Mouse (Mus musculus): ENCODE measurements at regions not wholly inside any gene's neighbourhood (a gene's known extent, or its start where the extent isn't known, plus 50 kb on each side); places are given as distances from the start of the nearest gene placed in this dataset.

- DNase-seq: no peak
Measured at GRCm38 (mm10) chr4:137216908-137217497, 60.3 kb upstream of the Wnt4 start.

- DNase-seq: no peak
Measured at GRCm38 (mm10) chr4:137214573-137214972, 62.7 kb upstream of the Wnt4 start.

DNA sequence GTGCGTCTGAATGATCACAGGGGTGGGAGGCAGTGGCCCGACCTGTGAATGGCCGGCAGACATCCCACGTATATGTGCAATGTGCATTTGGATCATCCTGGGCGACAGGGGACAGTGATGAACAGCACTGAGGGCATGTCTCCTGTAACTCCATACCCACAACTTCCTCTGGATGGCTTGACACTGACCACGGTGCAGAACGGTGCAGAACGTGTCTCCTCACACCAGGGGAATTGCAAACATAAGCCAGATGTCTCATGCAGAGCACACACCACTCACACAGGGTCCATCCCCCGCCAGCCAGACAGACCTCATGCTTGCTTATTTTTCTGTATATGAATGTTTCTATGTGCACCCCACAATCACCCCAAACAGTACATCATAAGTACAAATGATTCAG lies 64.4 kb upstream of the Wnt4 start:
- DNase-seq: no peak

- DNase-seq: no peak
Measured at GRCm38 (mm10) chr4:137212106-137212505, 65.2 kb upstream of the Wnt4 start.

- no peak for DNase-seq
Measured at GRCm38 (mm10) chr4:137211288-137211687, 66.0 kb upstream of the Wnt4 start.

DNA sequence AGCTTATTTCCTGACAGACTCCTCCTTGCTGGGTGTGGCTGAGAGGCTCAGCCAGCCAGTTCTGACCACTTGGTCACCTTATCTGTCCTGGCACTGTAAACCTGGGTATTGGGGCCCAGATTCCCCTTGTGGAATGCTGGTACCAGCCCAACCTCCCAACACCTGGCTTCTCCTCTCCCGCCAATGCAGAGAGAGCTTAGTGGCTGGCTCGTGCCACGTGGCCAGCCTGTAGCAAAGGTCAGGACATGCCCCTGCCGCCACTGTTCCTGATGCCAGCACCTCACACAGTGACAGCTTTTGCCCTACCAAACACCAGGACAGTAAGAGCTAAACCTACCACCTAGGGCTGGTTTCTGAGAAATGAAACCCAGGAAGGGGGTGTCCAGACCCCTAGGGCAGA lies 66.8 kb upstream of the Wnt4 start:
- no peak for DNase-seq

GRCm38 (mm10) chr4:137200968-137201367 lies 76.3 kb upstream of the Wnt4 start:
- DNase-seq: no peak

DNA sequence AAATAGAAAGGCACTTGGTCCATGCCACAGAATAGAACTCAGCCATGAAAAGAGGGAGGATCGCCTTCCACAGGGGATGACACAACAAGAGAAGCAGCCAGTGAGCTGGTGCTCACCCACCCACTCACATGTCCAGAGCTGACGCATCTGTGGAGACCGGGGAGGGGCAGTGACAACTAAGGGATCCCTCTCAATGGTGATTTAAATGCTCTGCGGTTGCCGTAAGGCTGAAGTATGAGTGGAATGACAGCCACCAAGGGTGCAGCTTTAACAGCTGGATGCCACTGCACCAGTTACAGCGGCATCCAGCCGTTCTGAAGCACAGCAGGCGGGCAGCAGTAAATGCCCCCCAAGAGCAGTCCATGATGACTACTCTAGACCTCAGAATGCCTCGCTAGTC lies 76.9 kb upstream of the Wnt4 start:
- DNase-seq: no peak

GRCm38 (mm10) chr4:137196491-137196974 lies 80.8 kb upstream of the Wnt4 start:
- DNase-seq: no peak

- no peak for DNase-seq
Measured at GRCm38 (mm10) chr4:137194106-137194505, 83.2 kb upstream of the Wnt4 start.

- no peak for DNase-seq
Measured at GRCm38 (mm10) chr4:137190625-137191024, 86.7 kb upstream of the Wnt4 start.

DNA sequence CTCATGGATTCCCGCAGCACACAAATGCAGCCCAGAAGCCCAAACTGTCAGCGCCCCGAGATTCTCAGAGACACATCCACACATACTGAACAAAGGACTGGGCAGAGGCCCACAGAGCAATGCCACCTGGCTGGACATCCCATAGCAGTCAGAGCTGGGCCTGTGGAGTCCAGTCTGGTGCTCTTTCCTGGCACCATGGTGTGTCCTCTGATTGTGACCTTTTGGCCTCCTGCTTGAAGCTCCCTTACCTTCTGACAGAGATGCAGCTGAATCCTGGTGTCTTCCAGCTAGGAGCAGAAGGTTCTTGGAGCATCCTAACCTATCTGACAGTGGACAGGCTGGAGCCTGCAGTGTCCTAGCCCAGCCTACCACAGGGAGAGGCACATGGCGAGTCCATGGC lies 87.5 kb upstream of the Wnt4 start:
- no peak for DNase-seq

GRCm38 (mm10) chr4:137189058-137189457 lies 88.2 kb upstream of the Wnt4 start:
- DNase-seq: peak; percentile 42

- DNase-seq: no peak
Measured at GRCm38 (mm10) chr4:137187592-137187991, 89.7 kb upstream of the Wnt4 start.

GRCm38 (mm10) chr4:137187051-137187450 lies 90.2 kb upstream of the Wnt4 start:
- DNase-seq: no peak

DNA sequence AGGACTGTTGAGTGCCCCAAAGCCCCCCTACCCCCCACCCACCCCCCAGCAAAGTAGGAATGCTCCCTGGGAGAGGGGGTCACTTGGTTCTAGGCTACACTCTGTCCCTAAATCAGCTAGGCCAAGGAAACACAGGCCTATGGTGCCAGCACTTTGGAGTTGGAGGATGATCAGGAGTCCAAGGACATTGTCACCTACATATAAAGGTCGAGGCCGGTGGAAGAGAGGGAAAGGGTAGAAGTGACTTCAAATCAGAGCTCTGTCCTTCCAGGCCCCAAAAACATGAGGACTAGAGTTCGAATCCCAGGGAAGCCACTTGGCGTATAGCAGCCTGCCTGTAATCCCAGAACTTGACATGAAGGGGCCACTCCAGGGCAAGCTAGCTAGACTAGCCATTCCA lies 92.3 kb upstream of the Wnt4 start:
- no peak for DNase-seq

GRCm38 (mm10) chr4:137183181-137183850 lies 94.0 kb upstream of the Wnt4 start:
- DNase-seq: peak; percentile 49

GRCm38 (mm10) chr4:137182547-137182946 lies 94.7 kb upstream of the Wnt4 start:
- no peak for DNase-seq

- DNase-seq: no peak
Measured at GRCm38 (mm10) chr4:137181252-137181651, 96.0 kb upstream of the Wnt4 start.

- DNase-seq: no peak
Measured at GRCm38 (mm10) chr4:137180083-137180482, 97.2 kb upstream of the Wnt4 start.

GRCm38 (mm10) chr4:137178833-137179232 lies 98.5 kb upstream of the Wnt4 start:
- peak; percentile 88 for DNase-seq

DNA sequence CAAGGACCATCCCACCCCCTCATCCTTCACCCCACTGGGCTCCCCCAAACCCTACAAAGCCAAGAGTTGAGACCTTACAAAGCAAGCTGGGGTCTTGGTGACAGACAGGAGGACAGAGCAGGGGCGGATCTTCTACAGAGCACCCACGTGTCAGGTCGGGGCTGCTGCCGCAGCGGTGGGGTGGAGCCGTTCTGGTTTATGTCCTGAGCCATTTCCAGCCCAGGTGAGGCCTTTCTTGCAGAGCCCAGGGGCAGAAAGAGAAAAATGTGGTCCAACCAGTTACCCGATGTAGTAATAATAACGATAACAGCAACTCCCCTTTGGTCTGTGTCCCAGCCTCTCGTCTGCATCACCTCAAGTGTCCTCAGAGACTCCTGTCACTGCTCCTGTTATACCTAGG lies 112.4 kb upstream of the Wnt4 start:
- DNase-seq: peak; percentile 51

- peak; percentile 89 for DNase-seq
Measured at GRCm38 (mm10) chr4:137164429-137164828, 112.9 kb upstream of the Wnt4 start.

DNA sequence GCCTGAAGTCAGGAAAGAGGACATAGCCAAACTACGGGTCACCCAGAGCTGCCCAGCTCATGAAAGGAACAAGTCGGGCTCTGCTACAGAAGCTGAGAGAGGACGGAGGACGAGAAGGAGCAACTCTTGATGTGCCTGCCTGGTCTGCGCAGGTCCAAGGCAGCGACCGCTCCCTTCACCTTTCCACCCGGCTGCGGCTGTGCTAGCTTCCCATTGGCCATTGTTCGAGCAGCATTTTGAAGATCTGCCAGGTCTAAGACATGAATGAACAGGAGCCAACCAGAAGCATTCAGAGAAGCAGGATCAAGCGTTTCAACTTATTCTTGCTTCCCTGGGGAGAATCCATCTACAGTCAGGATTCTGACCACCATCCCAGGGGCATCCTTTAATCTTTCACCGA lies 113.3 kb upstream of the Wnt4 start:
- DNase-seq: peak; percentile 21

- DNase-seq: no peak
Measured at GRCm38 (mm10) chr4:137160526-137160925, 111.9 kb upstream of the Zbtb40 start.

Measured in kidney, postnatal 10 days (tissue).